Mouse (Mus musculus) heart, postnatal 10 days (tissue): ENCODE data around the gene Ccdc182. TPM values are rescaled to one million over a fixed set of nuclear protein-coding genes. Genes with fewer than 3 reads are reported as not detected.

Experiments used
- DNase-seq, 2 experiments: peaks; one replicate each; pipeline ENCODE4 v3.0.0; 2021
- intact Hi-C: fragments of 180-260 bp; cut with DNase I; formaldehyde crosslinking; loops from one replicate; pipeline ENCODE4 v1.15.1; 2025
- total RNA-seq, 2 experiments: library from RNA; stranded (reverse); gene quantifications; 2 replicates each; pipeline ENCODE4 v1.2.3; 2021

Gene Ccdc182
- total RNA-seq, 2 experiments from 2014 or later = not detected

- DNase-seq = peak; percentile 46 to 65
- intact Hi-C loops = no loop called here
These were observed 17.1 kb upstream of the Ccdc182 start for GRCm38 (mm10) chr11:88276534-88277308.

GRCm38 (mm10) chr11:88279006-88279405, 14.9 kb upstream of the Ccdc182 start:
- DNase-seq = no peak
- intact Hi-C loops = no loop called here

- intact Hi-C loops = no loop called here
- no peak for DNase-seq
These were observed 13.4 kb upstream of the Ccdc182 start for GRCm38 (mm10) chr11:88280426-88280836.

GRCm38 (mm10) chr11:88281428-88282119, 12.3 kb upstream of the Ccdc182 start:
- intact Hi-C loops = no loop called here
- DNase-seq = no peak

- no peak for DNase-seq
- intact Hi-C loops = no loop called here
These were observed 11.3 kb upstream of the Ccdc182 start for GRCm38 (mm10) chr11:88282516-88282915.

GRCm38 (mm10) chr11:88286019-88286418, 7.8 kb upstream of the Ccdc182 start:
- intact Hi-C loops = no loop called here
- no peak for DNase-seq

- DNase-seq = peak in 1 of 2 experiments; percentile 46
- intact Hi-C loops = loop anchor here (2.0 kb wide), 1 partner anchor 124 kb away; no protein-coding TSS in a partner anchor
These were observed 5.5 kb upstream of the Ccdc182 start for GRCm38 (mm10) chr11:88288400-88288799.

GRCm38 (mm10) chr11:88288805-88289340, 5.0 kb upstream of the Ccdc182 start:
- no peak for DNase-seq

GRCm38 (mm10) chr11:88291245-88291644, 2.6 kb upstream of the Ccdc182 start:
- no peak for DNase-seq
- intact Hi-C loops = loop anchor here (2.0 to 10.0 kb wide), 5 partner anchors 38 to 531 kb away; no protein-coding TSS in a partner anchor

More at GRCm38 (mm10) chr11:88288805-88289340, 5.0 kb upstream of the Ccdc182 start:
- intact Hi-C loops = loop anchor here (2.0 kb wide), 1 partner anchor 124 kb away; no protein-coding TSS in a partner anchor

- peak; percentile 52 to 64 for DNase-seq
- intact Hi-C loops = loop anchor here (2.0 to 10.0 kb wide), 5 partner anchors 39 to 531 kb away; no protein-coding TSS in a partner anchor
These were observed 2.2 kb upstream of the Ccdc182 start for GRCm38 (mm10) chr11:88291688-88292087.

GRCm38 (mm10) chr11:88294394-88294710, 494 bp downstream of the Ccdc182 start:
- no peak for DNase-seq
- intact Hi-C loops = loop anchor here (5.0 to 10.0 kb wide), 3 partner anchors 260 to 528 kb away; no protein-coding TSS in a partner anchor

GRCm38 (mm10) chr11:88295298-88295697, 1.4 kb downstream of the Ccdc182 start:
- intact Hi-C loops = loop anchor here (10.0 kb wide), 1 partner anchor 260 kb away; no protein-coding TSS in a partner anchor
- DNase-seq = no peak

GRCm38 (mm10) chr11:88297526-88297925, 3.7 kb downstream of the Ccdc182 start:
- intact Hi-C loops = loop anchor here (10.0 kb wide), 1 partner anchor 257 kb away; no protein-coding TSS in a partner anchor

GRCm38 (mm10) chr11:88299345-88299744, 5.5 kb downstream of the Ccdc182 start:
- DNase-seq = no peak
- intact Hi-C loops = loop anchor here (10.0 kb wide), 1 partner anchor 255 kb away; no protein-coding TSS in a partner anchor

More at GRCm38 (mm10) chr11:88297526-88297925, 3.7 kb downstream of the Ccdc182 start:
- no peak for DNase-seq

- DNase-seq = peak in 1 of 2 experiments; percentile 49
- intact Hi-C loops = no loop called here
These were observed 7.8 kb downstream of the Ccdc182 start for GRCm38 (mm10) chr11:88301619-88302018.

- intact Hi-C loops = no loop called here
- DNase-seq = no peak
These were observed 11.9 kb downstream of the Ccdc182 start for GRCm38 (mm10) chr11:88305759-88306158.

GRCm38 (mm10) chr11:88307616-88308543, 14.0 kb downstream of the Ccdc182 start:
- intact Hi-C loops = no loop called here
- no peak for DNase-seq

GRCm38 (mm10) chr11:88309059-88309700, 15.3 kb downstream of the Ccdc182 start:
- intact Hi-C loops = no loop called here
- no peak for DNase-seq

GRCm38 (mm10) chr11:88310773-88311172, 16.9 kb downstream of the Ccdc182 start:
- intact Hi-C loops = loop anchor here (5.0 kb wide), 1 partner anchor 87 kb away; no protein-coding TSS in a partner anchor
- DNase-seq = no peak
